Mouse (Mus musculus) brain, embryonic 14.5 days (tissue): ENCODE data around the gene Abcb6.

ENCODE experiments used
- CTCF ChIP-seq: fragments of 200-500 bp; IDR thresholded peaks from 2 replicates; pipeline ENCODE4 v1.5.1; 2012; ENCODE audit warnings: inconsistent platforms, mild to moderate bottlenecking, moderate library complexity, borderline replicate concordance; ENCODE audit not compliant: insufficient read depth, insufficient read length; ENCODE audit errors: extremely low read depth
- POLR2A ChIP-seq: fragments of 200-500 bp; IDR thresholded peaks from 2 replicates; pipeline ENCODE4 v1.6.1; 2012; ENCODE audit warnings: mild to moderate bottlenecking, inconsistent platforms, borderline replicate concordance; ENCODE audit not compliant: poor library complexity, insufficient read depth, insufficient read length, severe bottlenecking; ENCODE audit errors: extremely low read depth

GRCm38 (mm10) chr1:75124346-75125321, 55.6 kb downstream of the Abcb6 start, which contains the start of gene Nhej1:
- TF ChIP-seq CTCF, result peak; percentile 83
- peak; percentile 14; the same call in 1 of the 2 replicates for TF ChIP-seq POLR2A
